Comparison of ENCODE assay signal across 8 mouse cellular contexts in genomic region chr5:107087291-107087690, GRCm38 (mm10).
A peak's percentile ranks its signal among the peaks of the same experiment; 100 is the strongest.
DNase-seq lines count a peak whose midpoint lies in the region; ATAC-seq and TF ChIP-seq lines count a peak whose summit lies in the region.

No protein-coding gene starts in this region.

- H3K36me3 ChIP-seq in hindbrain, embryonic 10.5 days: no peaks in the 10 kb centered on the region
- H3K36me3 ChIP-seq in hindbrain, postnatal 0 days (ENCODE audit: insufficient read depth, low read length): no peaks in the 10 kb centered on the region
- peaks cover 5% of the 10 kb centered on the region; the same call in 1 of the 2 replicates for H3K36me3 ChIP-seq in heart, adult 2 months (ENCODE audit: control insufficient read depth, insufficient read depth, low read length)
- no peaks in the 10 kb centered on the region for H3K36me3 ChIP-seq in kidney, embryonic 16.5 days (ENCODE audit: insufficient read depth, low read length)
- no peaks in the 10 kb centered on the region for H3K36me3 ChIP-seq in forebrain, postnatal 0 days (ENCODE audit: insufficient read depth)

- H3K9me3 ChIP-seq in hindbrain, embryonic 10.5 days: no peaks in the 10 kb centered on the region
- no peaks in the 10 kb centered on the region for H3K9me3 ChIP-seq in hindbrain, postnatal 0 days (ENCODE audit: low read length)
- H3K9me3 ChIP-seq in kidney, embryonic 16.5 days (ENCODE audit: low read length): no peaks in the 10 kb centered on the region
- no peaks in the 10 kb centered on the region for H3K9me3 ChIP-seq in forebrain, postnatal 0 days (ENCODE audit: low read length)

- no peak overlapping the region for H3K4me3 ChIP-seq in hindbrain, embryonic 10.5 days
- no peak overlapping the region for H3K4me3 ChIP-seq in hindbrain, postnatal 0 days (ENCODE audit: low read length)
- H3K4me3 ChIP-seq in heart, adult 2 months: no peak overlapping the region
- H3K4me3 ChIP-seq in kidney, embryonic 16.5 days (ENCODE audit: low read length): no peak overlapping the region
- no peak overlapping the region for H3K4me3 ChIP-seq in forebrain, postnatal 0 days (ENCODE audit: low read depth, low read length)

- intact Hi-C loops in heart, adult 2 months (cut with DNase I): loop anchor here (5.0 to 10.0 kb wide), 2 partner anchors 65 to 92 kb away; no protein-coding TSS in a partner anchor

- no peak overlapping the region for H3K9ac ChIP-seq in hindbrain, postnatal 0 days (replicated peaks; ENCODE audit: low read length)
- H3K9ac ChIP-seq in heart, adult 2 months (ENCODE audit: low read depth, low read length): no peak overlapping the region
- H3K9ac ChIP-seq in kidney, embryonic 16.5 days (replicated peaks; ENCODE audit: low read length): no peak overlapping the region
- no peak overlapping the region for H3K9ac ChIP-seq in forebrain, postnatal 0 days

- H3K4me2 ChIP-seq in hindbrain, postnatal 0 days (ENCODE audit: low read depth, low read length): no peak overlapping the region
- no peak overlapping the region for H3K4me2 ChIP-seq in kidney, embryonic 16.5 days (replicated peaks; ENCODE audit: low read depth, low read length)
- no peak overlapping the region for H3K4me2 ChIP-seq in forebrain, postnatal 0 days (ENCODE audit: low read depth)

- TF ChIP-seq EP300 in heart, adult 2 months (IDR thresholded peaks at IDR 0.05; ENCODE audit: insufficient read depth, low read depth, low read length): peak; percentile 99

- H3K4me1 ChIP-seq in hindbrain, embryonic 10.5 days (replicated peaks): peaks cover 20% of the 10 kb centered on the region
- H3K4me1 ChIP-seq in hindbrain, postnatal 0 days (ENCODE audit: insufficient read depth, low read length): peaks cover 11% of the 10 kb centered on the region; the same call in 1 of the 2 replicates
- peaks cover 11% of the 10 kb centered on the region for H3K4me1 ChIP-seq in heart, adult 2 months (ENCODE audit: control insufficient read depth, insufficient read depth, low read length)
- H3K4me1 ChIP-seq in kidney, embryonic 16.5 days (ENCODE audit: insufficient read depth, low read length): peaks cover 21% of the 10 kb centered on the region
- H3K4me1 ChIP-seq in forebrain, postnatal 0 days (ENCODE audit: insufficient read depth): peaks cover 8% of the 10 kb centered on the region

- TF ChIP-seq CTCF in hindbrain, postnatal 0 days (IDR thresholded peaks at IDR 0.05; ENCODE audit: low read depth): no peak
- no peak for TF ChIP-seq CTCF in heart, adult 2 months (IDR thresholded peaks at IDR 0.05)
- TF ChIP-seq CTCF in forebrain, postnatal 0 days (IDR thresholded peaks at IDR 0.05; ENCODE audit: low read depth): no peak

- no peaks in the 10 kb centered on the region for H3K79me2 ChIP-seq in heart, adult 2 months (replicated peaks; ENCODE audit: control insufficient read depth, insufficient read depth, low read length)

- no peak for DNase-seq in hindbrain, embryonic 10.5 days (ENCODE audit: low spot score)
- DNase-seq in hindbrain, postnatal 0 days (ENCODE audit: low spot score): no peak
- peak; percentile 80 to 88 for DNase-seq in heart, adult 2 months
- peak; percentile 50 for DNase-seq in ovary, postnatal 14 days (ENCODE audit: low spot score)
- DNase-seq in layer of hippocampus, postnatal 36 days: no peak
- DNase-seq in forebrain, postnatal 0 days: no peak
- no peak for DNase-seq in thymus, postnatal 10 days (ENCODE audit: low spot score in 2 of 2)

- H3K27ac ChIP-seq in hindbrain, embryonic 10.5 days: peak overlapping the region; percentile 29; the same call in 1 of the 2 replicates
- H3K27ac ChIP-seq in hindbrain, postnatal 0 days: no peak overlapping the region
- H3K27ac ChIP-seq in heart, adult 2 months: peak overlapping the region; percentile 55
- H3K27ac ChIP-seq in kidney, embryonic 16.5 days (ENCODE audit: low read length): peak overlapping the region; percentile 94
- H3K27ac ChIP-seq in forebrain, postnatal 0 days (ENCODE audit: low read depth, low read length): no peak overlapping the region

- H3K27me3 ChIP-seq in hindbrain, embryonic 10.5 days (ENCODE audit: insufficient read depth, poor library complexity, severe bottlenecking): no peaks in the 10 kb centered on the region
- H3K27me3 ChIP-seq in hindbrain, postnatal 0 days (ENCODE audit: insufficient read depth, low read length): no peaks in the 10 kb centered on the region
- no peaks in the 10 kb centered on the region for H3K27me3 ChIP-seq in heart, adult 2 months (ENCODE audit: control insufficient read depth, insufficient read depth, low read length)
- H3K27me3 ChIP-seq in kidney, embryonic 16.5 days (ENCODE audit: insufficient read depth, low read length): no peaks in the 10 kb centered on the region
- H3K27me3 ChIP-seq in forebrain, postnatal 0 days (ENCODE audit: insufficient read depth, low read length): no peaks in the 10 kb centered on the region

- peak; percentile 36; the same call in 1 of the 2 replicates for TF ChIP-seq POLR2A in heart, adult 2 months (IDR thresholded peaks at IDR 0.05; ENCODE audit: insufficient read depth, low read depth, low read length)

- WGBS in hindbrain, embryonic 10.5 days: 48% methylated on average over 2 of the region's 2 CpGs
- 54% methylated on average over 2 of the region's 2 CpGs for WGBS in hindbrain, postnatal 0 days
- 34% methylated on average over 2 of the region's 2 CpGs for WGBS in heart, adult 2 months
- 21% methylated on average over 2 of the region's 2 CpGs for WGBS in kidney, embryonic 16.5 days
- WGBS in forebrain, postnatal 0 days: 54% methylated on average over 2 of the region's 2 CpGs

- ATAC-seq in hindbrain, postnatal 0 days: no peak
- peak; percentile 92 for ATAC-seq in kidney, embryonic 16.5 days (ENCODE audit: low FRiP score, low TSS enrichment)
- no peak; the same call in 1 of the 2 replicates for ATAC-seq in forebrain, postnatal 0 days

Comparison
In these comparisons a context has a peak if more than half of its experiments do, and no peak if none do; other contexts are left out.
1. H3K27ac ChIP-seq: peak in hindbrain, embryonic 10.5 days (single experiment), heart, adult 2 months (single experiment) and kidney, embryonic 16.5 days (single experiment); none in hindbrain, postnatal 0 days (single experiment) and forebrain, postnatal 0 days (single experiment).
2. DNase-seq: peak in heart, adult 2 months (2 of 2) and ovary, postnatal 14 days (single experiment); none in hindbrain, embryonic 10.5 days (single experiment), hindbrain, postnatal 0 days (single experiment), layer of hippocampus, postnatal 36 days (0 of 2), forebrain, postnatal 0 days (single experiment) and thymus, postnatal 10 days (0 of 2).